Mouse (Mus musculus): ENCODE results near the gene 2900011O08Rik.
"Not testable (repeated sequence)": the region's sequence is repeated elsewhere in the genome, so short reads cannot be mapped to it uniquely, and the experiment has no call there.

DNA sequence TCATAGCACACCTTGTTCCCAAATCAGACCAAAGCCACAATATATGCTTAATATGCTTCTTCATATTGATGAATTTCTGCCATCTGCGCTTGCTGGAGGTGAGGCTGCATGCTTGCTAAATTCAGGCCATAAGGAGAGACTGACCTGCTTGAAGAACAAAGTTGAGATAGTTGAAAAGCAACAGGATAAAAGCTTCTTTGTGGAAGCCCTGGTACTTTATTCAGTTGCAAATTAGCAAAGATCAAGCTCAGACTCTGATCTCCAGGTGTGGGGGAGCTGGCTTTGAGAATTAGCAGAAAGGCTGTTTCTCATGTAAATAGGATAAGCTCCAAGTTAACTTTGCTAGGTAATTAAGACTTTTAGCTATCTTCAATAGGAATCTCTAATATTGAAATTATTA is 9.4 kb upstream of the 2900011O08Rik start:
- not testable (repeated sequence) for TF ChIP-seq POLR2A (IDR thresholded peaks at IDR 0.05; ENCODE audit: borderline replicate concordance, low read depth, low read length); CTCF (IDR thresholded peaks at IDR 0.05; ENCODE audit: low read depth, low read length)

All from bone marrow macrophage, adult 2 months (primary cell).